Mouse (Mus musculus): ENCODE data around the gene Cdh16.
"Not testable (repeated sequence)": the region's sequence is repeated elsewhere in the genome, so short reads cannot be mapped to it uniquely, and the experiment has no call there.

Gene Cdh16

GRCm38 (mm10) chr8:104624161-104624560, at the start of gene Cdh16:
Gene Cdh16 (minus strand): TSS chr8:104624396.
- no peak for DNase-seq (ENCODE audit: low read depth)

GRCm38 (mm10) chr8:104655614-104656013, 31.4 kb upstream of the Cdh16 start:
- no peak for DNase-seq (ENCODE audit: low read depth)

- peak; percentile 76 for DNase-seq (ENCODE audit: low read depth)
Measured at GRCm38 (mm10) chr8:104654984-104655383, 30.8 kb upstream of the Cdh16 start.

GRCm38 (mm10) chr8:104644187-104644586, 20.0 kb upstream of the Cdh16 start:
- not testable (repeated sequence) for DNase-seq (ENCODE audit: low read depth)

GRCm38 (mm10) chr8:104642324-104642654, 18.1 kb upstream of the Cdh16 start:
- no peak for DNase-seq (ENCODE audit: low read depth)

- DNase-seq (ENCODE audit: low read depth), result peak; percentile 74
Measured at GRCm38 (mm10) chr8:104641426-104642323, 17.5 kb upstream of the Cdh16 start, which contains the start of gene Ciao2b. Gene Ciao2b (minus strand): TSS chr8:104641965.

- DNase-seq (ENCODE audit: low read depth), result no peak
Measured at GRCm38 (mm10) chr8:104640831-104641370, 16.7 kb upstream of the Cdh16 start.

- DNase-seq (ENCODE audit: low read depth), result no peak
Measured at GRCm38 (mm10) chr8:104640241-104640640, 16.0 kb upstream of the Cdh16 start.

GRCm38 (mm10) chr8:104638010-104638409, 13.8 kb upstream of the Cdh16 start:
- DNase-seq (ENCODE audit: low read depth), result no peak

GRCm38 (mm10) chr8:104635004-104635710, 11.0 kb upstream of the Cdh16 start:
- DNase-seq (ENCODE audit: low read depth), result no peak

- no peak for DNase-seq (ENCODE audit: low read depth)
Measured at GRCm38 (mm10) chr8:104633156-104633744, 9.1 kb upstream of the Cdh16 start.

- no peak for DNase-seq (ENCODE audit: low read depth)
Measured at GRCm38 (mm10) chr8:104632486-104632885, 8.3 kb upstream of the Cdh16 start.

- no peak for DNase-seq (ENCODE audit: low read depth)
Measured at GRCm38 (mm10) chr8:104631975-104632374, 7.8 kb upstream of the Cdh16 start.

GRCm38 (mm10) chr8:104630981-104631663, 6.9 kb upstream of the Cdh16 start, which contains the start of gene Rrad:
Gene Rrad (minus strand): TSS chr8:104631327.
- no peak for DNase-seq (ENCODE audit: low read depth)

GRCm38 (mm10) chr8:104630574-104630973, 6.4 kb upstream of the Cdh16 start:
- no peak for DNase-seq (ENCODE audit: low read depth)

GRCm38 (mm10) chr8:104630111-104630479, 5.9 kb upstream of the Cdh16 start:
- no peak for DNase-seq (ENCODE audit: low read depth)

- no peak for DNase-seq (ENCODE audit: low read depth)
Measured at GRCm38 (mm10) chr8:104629306-104630110, 5.3 kb upstream of the Cdh16 start.

- DNase-seq (ENCODE audit: low read depth), result no peak
Measured at GRCm38 (mm10) chr8:104628402-104628801, 4.2 kb upstream of the Cdh16 start.

GRCm38 (mm10) chr8:104627065-104627740, 3.0 kb upstream of the Cdh16 start:
- DNase-seq (ENCODE audit: low read depth), result no peak

GRCm38 (mm10) chr8:104620765-104621164, 3.4 kb downstream of the Cdh16 start:
- DNase-seq (ENCODE audit: low read depth), result no peak
